30 mouse cellular contexts compared by ENCODE assay signal in the genomic region with DNA sequence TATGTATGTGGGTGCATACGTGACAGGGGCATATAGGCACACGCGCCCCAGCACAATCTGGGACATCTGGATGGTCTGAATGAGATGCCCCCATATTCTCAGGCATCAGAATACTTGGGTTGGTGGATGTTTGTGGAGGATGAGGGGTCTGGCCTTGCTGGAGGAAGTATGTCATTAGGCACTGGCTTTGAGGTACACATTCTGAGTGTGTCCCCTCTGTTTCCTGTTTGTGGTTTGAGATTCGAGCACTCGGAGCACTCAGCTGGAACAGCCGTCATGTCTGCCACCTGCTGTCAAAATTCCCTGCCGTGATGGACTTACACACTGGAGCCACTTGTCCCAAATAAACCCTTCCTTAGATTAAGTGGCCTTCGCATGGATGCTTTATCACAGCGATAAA.
DNase-seq lines count a peak whose midpoint lies in the region; ATAC-seq lines count a peak whose summit lies in the region.
"Had no signal": no experiment of that assay in that cellular context is flagged by ENCODE, and none has a peak within 500 bp of the region (broad histone marks: within the 10 kb centered on the region; RNA-seq: fewer than 3 reads in every experiment).

No protein-coding gene starts in this region.

- ATAC-seq in CD4-positive, CD25-positive, alpha-beta regulatory T cell, adult 4 months, result peak; percentile 61
- ATAC-seq in neutrophil, adult 5-6 weeks (ENCODE audit: extremely low read depth, insufficient number of reproducible peaks, low FRiP score, poor library complexity, severe bottlenecking), result peak; percentile 60
- ATAC-seq in heart, embryonic 11.5 days (replicated peaks; ENCODE audit: insufficient number of reproducible peaks, low FRiP score, low TSS enrichment), result no peak
- ATAC-seq: forebrain, embryonic 14.5 days; hindbrain, postnatal 0 days had no signal

- H3K27ac ChIP-seq in heart, embryonic 11.5 days (ENCODE audit: low read depth, low read length), result no peak overlapping the region
- H3K27ac ChIP-seq: embryonic facial prominence, embryonic 12.5 days; heart, embryonic 10.5 days; hindbrain, embryonic 12.5 days; hindbrain, postnatal 0 days; kidney, embryonic 15.5 days; liver, embryonic 13.5 days; midbrain, embryonic 12.5 days had no signal

- H3K4me2 ChIP-seq in heart, embryonic 11.5 days, result no peak overlapping the region
- H3K4me2 ChIP-seq: embryonic facial prominence, embryonic 12.5 days; hindbrain, embryonic 12.5 days; kidney, embryonic 15.5 days; liver, embryonic 13.5 days; midbrain, embryonic 12.5 days had no signal

- H3K9ac ChIP-seq in heart, embryonic 11.5 days (ENCODE audit: low read depth, low read length), result no peak overlapping the region
- H3K9ac ChIP-seq: embryonic facial prominence, embryonic 12.5 days; hindbrain, embryonic 12.5 days; kidney, embryonic 15.5 days; liver, embryonic 13.5 days; midbrain, embryonic 12.5 days had no signal

- peaks cover 7% of the 10 kb centered on the region; the same call in 1 of the 2 replicates for H3K4me1 ChIP-seq in heart, embryonic 11.5 days (ENCODE audit: control insufficient read depth, insufficient read depth, low read length)
- H3K4me1 ChIP-seq: liver, embryonic 13.5 days had no signal

- H3K36me3 ChIP-seq in heart, embryonic 11.5 days (ENCODE audit: control insufficient read depth, insufficient read depth, low read length), result no peaks in the 10 kb centered on the region
- H3K36me3 ChIP-seq: embryonic facial prominence, embryonic 12.5 days; heart, embryonic 10.5 days; hindbrain, embryonic 12.5 days; kidney, embryonic 15.5 days; liver, embryonic 13.5 days; midbrain, embryonic 12.5 days had no signal

- no peaks in the 10 kb centered on the region for H3K9me3 ChIP-seq in heart, embryonic 11.5 days (replicated peaks; ENCODE audit: control insufficient read depth, low read length)
- H3K9me3 ChIP-seq: embryonic facial prominence, embryonic 12.5 days; heart, embryonic 10.5 days; hindbrain, embryonic 12.5 days; kidney, embryonic 15.5 days; liver, embryonic 13.5 days; midbrain, embryonic 12.5 days had no signal

- DNase-seq in spleen, postnatal 36 days (ENCODE audit: low spot score in 2 of 2), result peak; percentile 30 to 35
- DNase-seq in spleen, postnatal 4 days (ENCODE audit: low spot score in 2 of 2), result no peak
- peak; percentile 8 for DNase-seq in induced T-regulatory cell, adult 2 months (ENCODE audit: low read depth)
- DNase-seq in lung, postnatal 25 days (ENCODE audit: low spot score), result no peak
- DNase-seq in adrenal gland, postnatal 25 days, result no peak
- DNase-seq: cerebellum, adult 9-10 months; cerebellum, postnatal 36 days; embryo, embryonic 11 days; gastrocnemius, postnatal 14 days; heart, adult 11 months; heart, postnatal 36 days; kidney, adult 11 months; kidney, postnatal 25 days; layer of hippocampus, postnatal 36 days; left cerebral cortex, postnatal 4 days; liver, embryonic 13.5 days; lung, adult 2 months; lung, postnatal 10 days; thymus, postnatal 36 days had no signal

- 83% methylated on average over 9 of the region's 9 CpGs for WGBS in heart, embryonic 11.5 days (ENCODE audit: insufficient replicate concordance)

- H3K4me3 ChIP-seq in heart, embryonic 11.5 days (ENCODE audit: low read depth, low read length), result no peak overlapping the region
- H3K4me3 ChIP-seq: embryonic facial prominence, embryonic 12.5 days; heart, embryonic 10.5 days; hindbrain, embryonic 12.5 days; kidney, embryonic 15.5 days; liver, embryonic 13.5 days; megakaryocyte, embryonic 14.5 days; midbrain, embryonic 12.5 days had no signal

- no peaks in the 10 kb centered on the region for H3K27me3 ChIP-seq in heart, embryonic 11.5 days (ENCODE audit: control insufficient read depth, insufficient read depth, low read length)
- H3K27me3 ChIP-seq: embryonic facial prominence, embryonic 12.5 days; hindbrain, embryonic 12.5 days; kidney, embryonic 15.5 days; liver, embryonic 13.5 days; megakaryocyte, embryonic 14.5 days; midbrain, embryonic 12.5 days had no signal

Comparison
In these comparisons a context has a peak if more than half of its experiments do, and no peak if none do; other contexts are left out.
1. DNase-seq: peak in spleen, postnatal 36 days (2 of 2) and induced T-regulatory cell, adult 2 months (single experiment); none in spleen, postnatal 4 days (0 of 2), lung, postnatal 25 days (single experiment) and adrenal gland, postnatal 25 days (single experiment).